Comparison of ENCODE assay signal across 11 mouse cellular contexts in the genomic region with DNA sequence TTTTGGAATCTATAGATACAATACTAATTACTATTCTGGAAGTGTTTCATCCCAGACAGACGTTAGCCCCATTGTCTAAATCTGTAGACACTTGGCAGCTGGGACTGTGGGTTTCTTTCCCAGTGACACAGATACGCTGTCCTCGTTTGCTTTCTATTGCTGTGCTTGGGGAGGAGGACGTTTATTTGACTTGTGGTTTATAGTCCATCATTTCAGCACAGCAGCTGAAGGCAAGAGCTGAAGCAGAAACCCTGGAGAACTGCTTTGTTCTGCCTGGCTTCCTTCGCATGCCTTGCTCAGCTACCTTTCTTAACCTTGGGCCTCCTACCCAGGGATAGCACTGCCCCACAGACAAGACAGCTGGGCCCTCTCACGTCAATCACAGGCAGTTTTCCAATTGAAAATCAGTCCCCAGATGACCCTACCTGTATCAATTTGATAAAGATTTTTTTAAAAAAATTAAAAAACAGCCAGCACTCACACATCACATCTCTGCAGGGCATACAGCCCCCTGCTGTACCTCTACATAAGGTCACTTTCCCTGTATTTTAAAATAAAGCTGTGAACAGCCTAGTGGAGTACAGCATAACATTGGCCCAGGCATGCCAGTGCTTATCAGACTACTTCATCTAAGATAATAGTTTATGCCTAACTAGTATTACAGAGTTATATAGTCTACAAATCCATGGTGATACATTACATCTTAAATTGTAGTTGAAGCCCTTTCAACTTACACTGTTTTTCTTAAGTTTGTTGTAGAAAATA.
DNase-seq lines count a peak whose midpoint lies in the region; ATAC-seq and TF ChIP-seq lines count a peak whose summit lies in the region.
"Had no signal": no experiment of that assay in that cellular context is flagged by ENCODE, and none has a peak within 500 bp of the region (broad histone marks: within the 10 kb centered on the region; RNA-seq: fewer than 3 reads in every experiment).

No protein-coding gene starts in this region.

- no peak for TF ChIP-seq POLR2A in thymus, adult 2 months (IDR thresholded peaks at IDR 0.05; ENCODE audit: control insufficient read depth, extremely low read depth, insufficient read depth, low read length, poor library complexity)

- H3K27me3 ChIP-seq in forebrain, embryonic 13.5 days = no peaks in the 10 kb centered on the region
- H3K27me3 ChIP-seq in kidney, embryonic 15.5 days = no peaks in the 10 kb centered on the region
- no peaks in the 10 kb centered on the region for H3K27me3 ChIP-seq in thymus, adult 2 months (ENCODE audit: control insufficient read depth, insufficient read depth, low read length)
- H3K27me3 ChIP-seq: limb, embryonic 12.5 days; megakaryocyte, embryonic 14.5 days had no signal

- no peak overlapping the region for H3K9ac ChIP-seq in forebrain, embryonic 13.5 days
- no peak overlapping the region for H3K9ac ChIP-seq in kidney, embryonic 15.5 days
- H3K9ac ChIP-seq: limb, embryonic 12.5 days had no signal

- intact Hi-C loops in left cerebral cortex, postnatal 14 days (cut with DNase I) = no loop called here

- no peak for TF ChIP-seq CTCF in thymus, adult 2 months (IDR thresholded peaks at IDR 0.05; ENCODE audit: borderline replicate concordance, control insufficient read depth, extremely low read depth, insufficient read depth, low read length, poor library complexity)

- 16% methylated on average over 6 of the region's 6 CpGs for WGBS in forebrain, embryonic 13.5 days
- 20% methylated on average over 6 of the region's 6 CpGs for WGBS in kidney, embryonic 15.5 days
- WGBS in thymus, adult 2 months = 49% methylated on average over 6 of the region's 6 CpGs

- H3K4me3 ChIP-seq in forebrain, embryonic 13.5 days = no peak overlapping the region
- no peak overlapping the region for H3K4me3 ChIP-seq in kidney, embryonic 15.5 days (replicated peaks)
- no peak overlapping the region for H3K4me3 ChIP-seq in thymus, adult 2 months (ENCODE audit: control insufficient read depth, insufficient read depth, low read length)
- H3K4me3 ChIP-seq: limb, embryonic 12.5 days; megakaryocyte, embryonic 14.5 days had no signal

- H3K9me3 ChIP-seq in forebrain, embryonic 13.5 days (replicated peaks) = no peaks in the 10 kb centered on the region
- H3K9me3 ChIP-seq in kidney, embryonic 15.5 days (replicated peaks) = no peaks in the 10 kb centered on the region
- H3K9me3 ChIP-seq: limb, embryonic 12.5 days; megakaryocyte, embryonic 14.5 days had no signal

- peak overlapping the region; percentile 49 for H3K27ac ChIP-seq in forebrain, embryonic 13.5 days
- H3K27ac ChIP-seq in kidney, embryonic 15.5 days = peak overlapping the region; percentile 75
- no peak overlapping the region for H3K27ac ChIP-seq in thymus, adult 2 months (ENCODE audit: control insufficient read depth, insufficient read depth, low read length)
- H3K27ac ChIP-seq: limb, embryonic 12.5 days had no signal

- peaks cover 16% of the 10 kb centered on the region for H3K4me1 ChIP-seq in forebrain, embryonic 13.5 days
- H3K4me1 ChIP-seq in kidney, embryonic 15.5 days = peaks cover 43% of the 10 kb centered on the region
- peaks cover 3% of the 10 kb centered on the region; the same call in 1 of the 2 replicates for H3K4me1 ChIP-seq in thymus, adult 2 months (replicated peaks; ENCODE audit: control insufficient read depth, insufficient read depth, low read length)

- no peak overlapping the region for H3K4me2 ChIP-seq in forebrain, embryonic 13.5 days
- H3K4me2 ChIP-seq in kidney, embryonic 15.5 days = no peak overlapping the region
- H3K4me2 ChIP-seq: limb, embryonic 12.5 days had no signal

- DNase-seq in left cerebral cortex, postnatal 14 days (ENCODE audit: low spot score in 2 of 2) = peak; percentile 41 to 49
- no peak for DNase-seq in left cerebral cortex, adult 11 months (ENCODE audit: low spot score)
- peak; percentile 35 for DNase-seq in retina, embryonic 14.5 days (ENCODE audit: low spot score)
- no peak for DNase-seq in spleen, postnatal 14 days (ENCODE audit: low spot score in 2 of 2)
- no peak for DNase-seq in thymus, adult 2 months
- DNase-seq: gastrocnemius, postnatal 25 days had no signal

- ATAC-seq in forebrain, embryonic 13.5 days = peak; percentile 83
- ATAC-seq in kidney, embryonic 15.5 days (replicated peaks; ENCODE audit: low FRiP score) = peak; percentile 66
- no peak for ATAC-seq in cerebellum, adult (ENCODE audit: insufficient number of reproducible peaks, low FRiP score, low TSS enrichment)

- H3K36me3 ChIP-seq in forebrain, embryonic 13.5 days (ENCODE audit: poor library complexity, severe bottlenecking) = peaks cover 30% of the 10 kb centered on the region
- H3K36me3 ChIP-seq in kidney, embryonic 15.5 days = peaks cover 29% of the 10 kb centered on the region
- H3K36me3 ChIP-seq in thymus, adult 2 months (ENCODE audit: control insufficient read depth, insufficient read depth, low read length) = peaks cover 6% of the 10 kb centered on the region; the same call in 1 of the 2 replicates

Comparison
In these comparisons a context has a peak if more than half of its experiments do, and no peak if none do; other contexts are left out.
1. DNase-seq: peak in left cerebral cortex, postnatal 14 days (2 of 2) and retina, embryonic 14.5 days (single experiment); none in left cerebral cortex, adult 11 months (single experiment), spleen, postnatal 14 days (0 of 2) and thymus, adult 2 months (single experiment).